Mouse (Mus musculus) thymus, postnatal 0 days (tissue): ENCODE results near the gene Fem1b. TPM values are rescaled to one million over a fixed set of nuclear protein-coding genes. Genes with fewer than 3 reads are reported as not detected.
"Not testable (repeated sequence)": the region's sequence is repeated elsewhere in the genome, so short reads cannot be mapped to it uniquely, and the experiment has no call there.

Experiments
- DNase-seq: peaks from one replicate; pipeline ENCODE4 v3.0.0-alpha.2; 2015; ENCODE audit warnings: low spot score
- polyA plus RNA-seq: library from polyadenylated mRNA; unstranded; fragments of >200 nt; fragmentation: Nextera tagmentation; extraction: Ambion mirVana; gene quantifications from 2 replicates; pipeline ENCODE4 v1.2.1, GENCODE M21; 2015

Gene Fem1b
- polyA plus RNA-seq: 11.3 and 11.6 TPM in 2 replicates

GRCm38 (mm10) chr9:62811516-62812121 is at the start of gene Fem1b:
Fem1b (minus strand) TSS chr9:62811934.
- DNase-seq: peak; percentile 93

- DNase-seq: no peak
These were observed 49.1 kb upstream of the Fem1b start for GRCm38 (mm10) chr9:62860866-62861265.

- DNase-seq: not testable (repeated sequence)
These were observed 48.4 kb upstream of the Fem1b start for GRCm38 (mm10) chr9:62860102-62860501.

GRCm38 (mm10) chr9:62858266-62859019 is 46.7 kb upstream of the Fem1b start:
- DNase-seq: no peak

- no peak for DNase-seq
These were observed 46.1 kb upstream of the Fem1b start, which contains the start of gene Calml4 for GRCm38 (mm10) chr9:62857719-62858261. Calml4 (plus strand) TSS chr9:62858080.

- DNase-seq: no peak
These were observed 45.5 kb upstream of the Fem1b start for GRCm38 (mm10) chr9:62857216-62857615.

GRCm38 (mm10) chr9:62854483-62854882 is 42.7 kb upstream of the Fem1b start:
- DNase-seq: no peak

- peak; percentile 84 for DNase-seq
These were observed 39.8 kb upstream of the Fem1b start for GRCm38 (mm10) chr9:62851571-62851970.

GRCm38 (mm10) chr9:62848641-62849040 is 36.9 kb upstream of the Fem1b start:
- DNase-seq: no peak

- peak; percentile 89 for DNase-seq
These were observed 36.0 kb upstream of the Fem1b start for GRCm38 (mm10) chr9:62847694-62848093.

GRCm38 (mm10) chr9:62844461-62844860 is 32.7 kb upstream of the Fem1b start:
- DNase-seq: no peak

GRCm38 (mm10) chr9:62843356-62844024 is 31.8 kb upstream of the Fem1b start:
- no peak for DNase-seq

GRCm38 (mm10) chr9:62839172-62839770 is 27.5 kb upstream of the Fem1b start:
- no peak for DNase-seq

- peak; percentile 85 for DNase-seq
These were observed 26.9 kb upstream of the Fem1b start, which contains the start of gene Cln6 for GRCm38 (mm10) chr9:62838506-62839171. Cln6 (plus strand) TSS chr9:62838785.

GRCm38 (mm10) chr9:62838146-62838505 is 26.4 kb upstream of the Fem1b start:
- DNase-seq: peak; percentile 20

GRCm38 (mm10) chr9:62837611-62838010 is 25.9 kb upstream of the Fem1b start:
- no peak for DNase-seq

GRCm38 (mm10) chr9:62835705-62836446 is 24.1 kb upstream of the Fem1b start:
- DNase-seq: no peak

- DNase-seq: no peak
These were observed 23.2 kb upstream of the Fem1b start for GRCm38 (mm10) chr9:62834906-62835305.

- DNase-seq: no peak
These were observed 18.1 kb upstream of the Fem1b start for GRCm38 (mm10) chr9:62829877-62830276.

- peak; percentile 92 for DNase-seq
These were observed 16.9 kb upstream of the Fem1b start for GRCm38 (mm10) chr9:62828662-62829086.
